Mouse (Mus musculus) brain, embryonic 14.5 days (tissue): ENCODE results near the gene Castor1.

ENCODE experiments used
- CTCF ChIP-seq: fragments of 200-500 bp; IDR thresholded peaks from 2 replicates; pipeline ENCODE4 v1.5.1; 2012; ENCODE audit warnings: inconsistent platforms, mild to moderate bottlenecking, moderate library complexity, borderline replicate concordance; ENCODE audit not compliant: insufficient read depth, insufficient read length; ENCODE audit errors: extremely low read depth
- POLR2A ChIP-seq: fragments of 200-500 bp; IDR thresholded peaks from 2 replicates; pipeline ENCODE4 v1.6.1; 2012; ENCODE audit warnings: mild to moderate bottlenecking, inconsistent platforms, borderline replicate concordance; ENCODE audit not compliant: poor library complexity, insufficient read depth, insufficient read length, severe bottlenecking; ENCODE audit errors: extremely low read depth

GRCm38 (mm10) chr11:4216248-4217000, 1.6 kb upstream of the Castor1 start:
- TF ChIP-seq POLR2A = no peak
- no peak for TF ChIP-seq CTCF
